Mouse (Mus musculus) lung, postnatal 0 days (tissue): Measurements from ENCODE around the gene Mnt.

Experiments
- CTCF ChIP-seq: IDR thresholded peaks from 2 replicates; pipeline ENCODE4 v1.5.1; 2016; ENCODE audit warnings: antibody characterized with exemption, mild to moderate bottlenecking
- EP300 ChIP-seq: IDR thresholded peaks from 2 replicates; pipeline ENCODE4 v1.6.1; 2016; ENCODE audit warnings: antibody characterized with exemption, mild to moderate bottlenecking, control low read depth

- no peak; the same call in 1 of the 2 replicates for TF ChIP-seq CTCF
- TF ChIP-seq EP300, result no peak
Measured at GRCm38 (mm10) chr11:74831606-74832451, 1.1 kb downstream of the Mnt start.
